Mouse (Mus musculus) hindbrain, embryonic 15.5 days (tissue): ENCODE data around the gene Atcay. TPM values are rescaled to one million over a fixed set of nuclear protein-coding genes. Genes with fewer than 3 reads are reported as not detected.

Source experiments
- ATAC-seq: fragments of 200-750 bp; cut with Nextera tagmentation; 2 replicates; pipeline ENCODE4 v1.8.0; 2017; ENCODE audit warnings: low read depth, moderate number of reproducible peaks, moderate TSS enrichment; ENCODE audit not compliant: low FRiP score
- H3K27ac ChIP-seq: fragments of 300-500 bp; sonication (generic); replicated peaks from 2 replicates; pipeline ENCODE4 v1.5.1; 2015; ENCODE audit warnings: mild to moderate bottlenecking, inconsistent platforms
- H3K27me3 ChIP-seq: fragments of 300-500 bp; sonication (generic); 2 replicates; pipeline ENCODE4 v1.6.1; 2015; ENCODE audit warnings: control low read depth, inconsistent platforms
- H3K36me3 ChIP-seq: fragments of 300-500 bp; sonication (generic); 2 replicates; pipeline ENCODE4 v1.6.1; 2015; ENCODE audit warnings: control low read depth, inconsistent platforms
- H3K4me1 ChIP-seq: fragments of 300-500 bp; sonication (generic); replicated peaks from 2 replicates; pipeline ENCODE4 v1.6.1; 2015; ENCODE audit warnings: control low read depth, inconsistent platforms
- H3K4me2 ChIP-seq: fragments of 300-500 bp; sonication (generic); 2 replicates; pipeline ENCODE4 v1.6.1; 2015; ENCODE audit warnings: moderate library complexity, mild to moderate bottlenecking, inconsistent platforms
- H3K4me3 ChIP-seq: fragments of 300-500 bp; sonication (generic); 2 replicates; pipeline ENCODE4 v1.5.1; 2015; ENCODE audit warnings: mild to moderate bottlenecking, inconsistent platforms
- H3K9ac ChIP-seq: fragments of 300-500 bp; sonication (generic); 2 replicates; pipeline ENCODE4 v1.6.1; 2015; ENCODE audit warnings: inconsistent platforms
- H3K9me3 ChIP-seq: fragments of 300-500 bp; sonication (generic); 2 replicates; pipeline ENCODE4 v1.6.1; 2016; ENCODE audit warnings: control low read depth, inconsistent platforms
- WGBS: fragments of 180-500 bp; shearing (Covaris S2); methylation state at CpG from one replicate; pipeline ENCODE4 v1.1.7; 2015; 5-methylcytosine and 5-hydroxymethylcytosine counted together
- polyA plus RNA-seq: library from polyadenylated mRNA; unstranded; fragments of >200 nt; fragmentation: Nextera tagmentation; extraction: Ambion mirVana; gene quantifications from 2 replicates; pipeline ENCODE4 v1.2.1, GENCODE M21; 2015

Atcay gene
- polyA plus RNA-seq: 80.6 and 85.5 TPM in 2 replicates

GRCm38 (mm10) chr10:81230438-81231332, at the start of gene Atcay:
Gene Atcay (minus strand): TSS chr10:81230833.
- peak; percentile 90 for ATAC-seq
- peak within 1 kb of the TSS; percentile 83 for H3K4me2 ChIP-seq
- no peaks in the 10 kb centered on the region for H3K36me3 ChIP-seq
- peaks cover 51% of the 10 kb centered on the region for H3K4me1 ChIP-seq
- H3K4me3 ChIP-seq: peak within 1 kb of the TSS; percentile 71
- no peaks in the 10 kb centered on the region for H3K27me3 ChIP-seq
- H3K9me3 ChIP-seq: no peaks in the 10 kb centered on the region
- peak within 1 kb of the TSS; percentile 85 for H3K9ac ChIP-seq
- WGBS: 4% methylated on average over 27 of the region's 27 CpGs
- peak within 1 kb of the TSS; percentile 92 for H3K27ac ChIP-seq

GRCm38 (mm10) chr10:81279496-81279895, 48.9 kb upstream of the Atcay start:
- Histone ChIP-seq H3K9ac (no peak overlapping the region), H3K27ac (no peak overlapping the region), H3K4me2 (no peak overlapping the region), H3K4me3 (no peak overlapping the region), H3K9me3 (no peaks in the 10 kb centered on the region), H3K36me3 (no peaks in the 10 kb centered on the region), H3K4me1 (no peaks in the 10 kb centered on the region), H3K27me3 (peaks cover 10% of the 10 kb centered on the region; the same call in 1 of the 2 replicates)
- no peak for ATAC-seq
- 45% methylated on average over 10 of the region's 10 CpGs for WGBS

- no peak overlapping the region for H3K4me3 ChIP-seq
- H3K4me1 ChIP-seq: no peaks in the 10 kb centered on the region
- peaks cover 9% of the 10 kb centered on the region for H3K36me3 ChIP-seq
- peaks cover 3% of the 10 kb centered on the region; the same call in 1 of the 2 replicates for H3K27me3 ChIP-seq
- no peaks in the 10 kb centered on the region for H3K9me3 ChIP-seq
- ATAC-seq: no peak
- WGBS: 74% methylated on average over 22 of the region's 22 CpGs
- no peak overlapping the region for H3K27ac ChIP-seq
- no peak overlapping the region for H3K9ac ChIP-seq
- H3K4me2 ChIP-seq: no peak overlapping the region
Measured at GRCm38 (mm10) chr10:81277676-81278075, 47.0 kb upstream of the Atcay start.

- H3K4me1 ChIP-seq: peaks cover 5% of the 10 kb centered on the region
- no peaks in the 10 kb centered on the region for H3K27me3 ChIP-seq
- no peak overlapping the region for H3K27ac ChIP-seq
- H3K4me2 ChIP-seq: no peak overlapping the region
- peaks cover 22% of the 10 kb centered on the region for H3K36me3 ChIP-seq
- no peak overlapping the region for H3K9ac ChIP-seq
- H3K9me3 ChIP-seq: no peaks in the 10 kb centered on the region
- WGBS: 95% methylated on average over 19 of the region's 19 CpGs
- H3K4me3 ChIP-seq: no peak overlapping the region
- ATAC-seq: no peak
Measured at GRCm38 (mm10) chr10:81273842-81274241, 43.2 kb upstream of the Atcay start.

- 95% methylated on average over 20 of the region's 21 CpGs for WGBS
- Histone ChIP-seq H3K9me3 (no peaks in the 10 kb centered on the region), H3K27ac (no peak overlapping the region), H3K4me1 (peaks cover 17% of the 10 kb centered on the region), H3K27me3 (no peaks in the 10 kb centered on the region), H3K36me3 (peaks cover 22% of the 10 kb centered on the region), H3K9ac (no peak overlapping the region), H3K4me2 (no peak overlapping the region), H3K4me3 (no peak overlapping the region)
- no peak for ATAC-seq
Measured at GRCm38 (mm10) chr10:81272356-81272755, 41.7 kb upstream of the Atcay start.

- ATAC-seq: no peak
- H3K4me3 ChIP-seq: peak overlapping the region; percentile 60
- no peaks in the 10 kb centered on the region for H3K9me3 ChIP-seq
- peaks cover 26% of the 10 kb centered on the region for H3K36me3 ChIP-seq
- peaks cover 26% of the 10 kb centered on the region for H3K4me1 ChIP-seq
- peak overlapping the region; percentile 72 for H3K9ac ChIP-seq
- peak overlapping the region; percentile 76 for H3K4me2 ChIP-seq
- 86% methylated on average over 16 of the region's 16 CpGs for WGBS
- H3K27ac ChIP-seq: no peak overlapping the region
- H3K27me3 ChIP-seq: no peaks in the 10 kb centered on the region
Measured at GRCm38 (mm10) chr10:81268643-81269412, 38.2 kb upstream of the Atcay start.

- Histone ChIP-seq H3K4me3 (peak overlapping the region; percentile 60), H3K9ac (peak overlapping the region; percentile 72), H3K36me3 (peaks cover 21% of the 10 kb centered on the region), H3K27me3 (no peaks in the 10 kb centered on the region), H3K9me3 (no peaks in the 10 kb centered on the region), H3K4me1 (peaks cover 26% of the 10 kb centered on the region), H3K27ac (0 out of 2 replicates have a peak overlapping the region, but pooled peaks have one; percentile 35), H3K4me2 (peak overlapping the region; percentile 76)
- WGBS: 3% methylated on average over 23 of the region's 23 CpGs
- peak; percentile 49; the same call in 1 of the 2 replicates for ATAC-seq
Measured at GRCm38 (mm10) chr10:81268056-81268455, 37.4 kb upstream of the Atcay start.

GRCm38 (mm10) chr10:81266211-81267105, 35.8 kb upstream of the Atcay start, which contains the start of the genes Mrpl54 and Apba3:
Gene Mrpl54 (minus strand): TSS chr10:81266934.
Gene Apba3 (plus strand): TSS chr10:81266960.
- ATAC-seq: peak; percentile 92
- H3K4me2 ChIP-seq: peak within 1 kb of the TSS; percentile 76
- under 1% methylated on average over 48 of the region's 48 CpGs for WGBS
- peaks cover 26% of the 10 kb centered on the region for H3K4me1 ChIP-seq
- H3K9ac ChIP-seq: peak within 1 kb of the TSS; percentile 66
- peak within 1 kb of the TSS; percentile 69 for H3K4me3 ChIP-seq
- no peaks in the 10 kb centered on the region for H3K9me3 ChIP-seq
- H3K27ac ChIP-seq: peak within 1 kb of the TSS; percentile 90
- no peaks in the 10 kb centered on the region for H3K27me3 ChIP-seq
- H3K36me3 ChIP-seq: peaks cover 9% of the 10 kb centered on the region

GRCm38 (mm10) chr10:81265540-81265939, 34.9 kb upstream of the Atcay start:
- Histone ChIP-seq H3K4me2 (peak overlapping the region; percentile 59), H3K27ac (no peak overlapping the region), H3K27me3 (no peaks in the 10 kb centered on the region), H3K36me3 (peaks cover 4% of the 10 kb centered on the region; the same call in 1 of the 2 replicates), H3K4me3 (peak overlapping the region; percentile 69; the same call in 1 of the 2 replicates), H3K9ac (no peak overlapping the region), H3K4me1 (peaks cover 26% of the 10 kb centered on the region), H3K9me3 (no peaks in the 10 kb centered on the region)
- peak; percentile 6; the same call in 1 of the 2 replicates for ATAC-seq
- WGBS: 91% methylated on average over 8 of the region's 8 CpGs

GRCm38 (mm10) chr10:81261025-81261424, 30.4 kb upstream of the Atcay start:
- Histone ChIP-seq H3K27ac (no peak overlapping the region), H3K36me3 (peaks cover 4% of the 10 kb centered on the region; the same call in 1 of the 2 replicates), H3K9ac (no peak overlapping the region), H3K27me3 (peaks cover 30% of the 10 kb centered on the region), H3K9me3 (no peaks in the 10 kb centered on the region), H3K4me3 (no peak overlapping the region), H3K4me1 (peaks cover 36% of the 10 kb centered on the region), H3K4me2 (no peak overlapping the region)
- ATAC-seq: no peak
- WGBS: 87% methylated on average over 4 of the region's 4 CpGs
